Mouse (Mus musculus) midbrain, embryonic 11.5 days (tissue): ENCODE measurements around the gene Tymp. TPM values are rescaled to one million over a fixed set of nuclear protein-coding genes. Genes with fewer than 3 reads are reported as not detected.

ENCODE experiments used
- ATAC-seq: fragments of 200-750 bp; cut with Nextera tagmentation; 2 replicates; pipeline ENCODE4 v1.8.0; 2017; ENCODE audit warnings: moderate TSS enrichment, moderate library complexity; ENCODE audit not compliant: low FRiP score
- DNase-seq: peaks from one replicate; pipeline ENCODE4 v3.0.0; 2015; ENCODE audit warnings: low spot score; ENCODE audit errors: missing footprints
- H3K27ac ChIP-seq: fragments of 300-500 bp; sonication (generic); 2 replicates; pipeline ENCODE4 v1.5.1; 2014; ENCODE audit warnings: low read depth, low read length
- H3K27me3 ChIP-seq: fragments of 300-500 bp; sonication (generic); 2 replicates; pipeline ENCODE4 v1.6.1; 2014; ENCODE audit warnings: mild to moderate bottlenecking, low read length, moderate library complexity, mixed read lengths; ENCODE audit not compliant: control insufficient read depth, insufficient read depth
- H3K36me3 ChIP-seq: fragments of 300-500 bp; sonication (generic); 2 replicates; pipeline ENCODE4 v1.6.1; 2014; ENCODE audit warnings: mild to moderate bottlenecking, low read length, moderate library complexity, mixed read lengths; ENCODE audit not compliant: control insufficient read depth, insufficient read depth
- H3K4me1 ChIP-seq: fragments of 300-500 bp; sonication (generic); 2 replicates; pipeline ENCODE4 v1.6.1; 2014; ENCODE audit warnings: low read length; ENCODE audit not compliant: control insufficient read depth, insufficient read depth
- H3K4me2 ChIP-seq: fragments of 300-500 bp; sonication (generic); 2 replicates; pipeline ENCODE4 v1.6.1; 2014; ENCODE audit warnings: mild to moderate bottlenecking, moderate library complexity
- H3K4me3 ChIP-seq: fragments of 300-500 bp; sonication (generic); 2 replicates; pipeline ENCODE4 v1.5.1; 2014; ENCODE audit warnings: low read depth, low read length
- H3K9ac ChIP-seq: fragments of 300-500 bp; sonication (generic); 2 replicates; pipeline ENCODE4 v1.6.1; 2014; ENCODE audit warnings: low read length
- H3K9me3 ChIP-seq: fragments of 300-500 bp; sonication (generic); 2 replicates; pipeline ENCODE4 v1.6.1; 2016; ENCODE audit warnings: low read length; ENCODE audit not compliant: control insufficient read depth
- WGBS: fragments of 180-500 bp; shearing (Covaris S2); extraction: QIAGEN DNeasy Blood & Tissue Kit; methylation state at CpG from one replicate; pipeline ENCODE4 v1.1.7; 2014; 5-methylcytosine and 5-hydroxymethylcytosine counted together
- polyA plus RNA-seq: library from polyadenylated mRNA; unstranded; fragments of >200 nt; fragmentation: Nextera tagmentation; extraction: Ambion mirVana; gene quantifications from 2 replicates; pipeline ENCODE4 v1.2.1, GENCODE M21; 2014

Tymp gene
- polyA plus RNA-seq, 1 experiment from 2014 or later = 1.2 TPM

- Histone ChIP-seq H3K9me3 (no peaks in the 10 kb centered on the region), H3K36me3 (no peaks in the 10 kb centered on the region), H3K9ac (no peak overlapping the region), H3K27me3 (peaks cover 44% of the 10 kb centered on the region), H3K4me3 (no peak overlapping the region), H3K4me1 (peaks cover 21% of the 10 kb centered on the region), H3K27ac (no peak overlapping the region), H3K4me2 (no peak overlapping the region)
- DNase-seq = no peak
- no peak for ATAC-seq
- 6% methylated on average over 18 of the region's 18 CpGs for WGBS
Observed at GRCm38 (mm10) chr15:89377362-89377761, 523 bp upstream of the Tymp start.

- Histone ChIP-seq H3K27me3 (peaks cover 44% of the 10 kb centered on the region), H3K9ac (no peak overlapping the region)
Observed at GRCm38 (mm10) chr15:89376040-89376439, 799 bp downstream of the Tymp start.

GRCm38 (mm10) chr15:89374801-89375534, 1.9 kb downstream of the Tymp start:
- no peak overlapping the region for H3K9ac ChIP-seq
- DNase-seq = peak; percentile 72

More at GRCm38 (mm10) chr15:89376040-89376439, 799 bp downstream of the Tymp start:
- peaks cover 21% of the 10 kb centered on the region for H3K4me1 ChIP-seq
- H3K4me3 ChIP-seq = no peak overlapping the region
- no peak overlapping the region for H3K27ac ChIP-seq
- WGBS = 81% methylated on average over 7 of the region's 7 CpGs
- DNase-seq = peak; percentile 79
- H3K4me2 ChIP-seq = no peak overlapping the region
- ATAC-seq = no peak
- H3K9me3 ChIP-seq = no peaks in the 10 kb centered on the region
- H3K36me3 ChIP-seq = peaks cover 10% of the 10 kb centered on the region

GRCm38 (mm10) chr15:89374340-89374739, 2.5 kb downstream of the Tymp start:
- Histone ChIP-seq H3K36me3 (peaks cover 24% of the 10 kb centered on the region), H3K4me3 (peak overlapping the region; percentile 63), H3K27ac (peak overlapping the region; percentile 89; the same call in 1 of the 2 replicates), H3K9me3 (no peaks in the 10 kb centered on the region), H3K4me2 (peak overlapping the region; percentile 81), H3K4me1 (peaks cover 20% of the 10 kb centered on the region), H3K27me3 (peaks cover 34% of the 10 kb centered on the region), H3K9ac (peak overlapping the region; percentile 86)
- WGBS = 53% methylated on average over 9 of the region's 9 CpGs
- ATAC-seq (no peak), DNase-seq (peak; percentile 84)

More at GRCm38 (mm10) chr15:89374801-89375534, 1.9 kb downstream of the Tymp start:
- peaks cover 39% of the 10 kb centered on the region for H3K27me3 ChIP-seq
- H3K4me3 ChIP-seq = no peak overlapping the region
- no peak for ATAC-seq
- 93% methylated on average over 17 of the region's 17 CpGs for WGBS
- H3K4me1 ChIP-seq = peaks cover 21% of the 10 kb centered on the region
- no peak overlapping the region for H3K4me2 ChIP-seq
- peaks cover 20% of the 10 kb centered on the region for H3K36me3 ChIP-seq
- H3K9me3 ChIP-seq = no peaks in the 10 kb centered on the region
- no peak overlapping the region for H3K27ac ChIP-seq

- Histone ChIP-seq H3K27me3 (peaks cover 29% of the 10 kb centered on the region), H3K9me3 (no peaks in the 10 kb centered on the region), H3K4me1 (peaks cover 15% of the 10 kb centered on the region), H3K36me3 (peaks cover 28% of the 10 kb centered on the region), H3K4me3 (peak within 1 kb of the TSS; percentile 63), H3K9ac (peak within 1 kb of the TSS; percentile 86), H3K4me2 (peak within 1 kb of the TSS; percentile 81), H3K27ac (peak within 1 kb of the TSS; percentile 89)
- peak; percentile 87 for ATAC-seq
- DNase-seq = peak; percentile 100
- WGBS = under 1% methylated on average over 42 of the region's 42 CpGs
Observed at GRCm38 (mm10) chr15:89373762-89374248, 3.0 kb downstream of the Tymp start, which contains the start of gene Sco2. Sco2 (minus strand) TSS chr15:89373846.

GRCm38 (mm10) chr15:89373027-89373761, 3.6 kb downstream of the Tymp start:
- DNase-seq = peak; percentile 97
- peaks cover 13% of the 10 kb centered on the region for H3K4me1 ChIP-seq
- ATAC-seq = peak; percentile 83
- peak overlapping the region; percentile 81 for H3K4me2 ChIP-seq
- peak overlapping the region; percentile 86 for H3K9ac ChIP-seq
- no peaks in the 10 kb centered on the region for H3K9me3 ChIP-seq
- H3K36me3 ChIP-seq = peaks cover 32% of the 10 kb centered on the region
- peaks cover 23% of the 10 kb centered on the region for H3K27me3 ChIP-seq
- H3K4me3 ChIP-seq = peak overlapping the region; percentile 63
- H3K27ac ChIP-seq = peak overlapping the region; percentile 89
- WGBS = 3% methylated on average over 35 of the region's 35 CpGs

GRCm38 (mm10) chr15:89372536-89372935, 4.3 kb downstream of the Tymp start:
- Histone ChIP-seq H3K4me3 (peak overlapping the region; percentile 63), H3K4me1 (peaks cover 12% of the 10 kb centered on the region), H3K9me3 (no peaks in the 10 kb centered on the region), H3K27ac (no peak overlapping the region), H3K27me3 (peaks cover 16% of the 10 kb centered on the region), H3K9ac (no peak overlapping the region), H3K4me2 (peak overlapping the region; percentile 81), H3K36me3 (peaks cover 34% of the 10 kb centered on the region)
- ATAC-seq (no peak), DNase-seq (no peak)
- 82% methylated on average over 7 of the region's 7 CpGs for WGBS

- DNase-seq (peak; percentile 80), ATAC-seq (no peak)
- no peak overlapping the region for H3K4me2 ChIP-seq
- H3K4me3 ChIP-seq = no peak overlapping the region
- 93% methylated on average over 13 of the region's 13 CpGs for WGBS
- H3K27ac ChIP-seq = no peak overlapping the region
- H3K9me3 ChIP-seq = no peaks in the 10 kb centered on the region
- H3K4me1 ChIP-seq = peaks cover 8% of the 10 kb centered on the region
- peaks cover 11% of the 10 kb centered on the region for H3K27me3 ChIP-seq
- H3K36me3 ChIP-seq = peaks cover 39% of the 10 kb centered on the region
- H3K9ac ChIP-seq = no peak overlapping the region
Observed at GRCm38 (mm10) chr15:89372068-89372467, 4.8 kb downstream of the Tymp start.

- Histone ChIP-seq H3K36me3 (peaks cover 43% of the 10 kb centered on the region), H3K9ac (no peak overlapping the region), H3K27me3 (no peaks in the 10 kb centered on the region), H3K27ac (no peak overlapping the region), H3K4me3 (no peak overlapping the region), H3K9me3 (no peaks in the 10 kb centered on the region), H3K4me2 (no peak overlapping the region), H3K4me1 (no peaks in the 10 kb centered on the region)
- DNase-seq (no peak), ATAC-seq (no peak)
- WGBS = 95% methylated on average over 4 of the region's 4 CpGs
Observed at GRCm38 (mm10) chr15:89365141-89365551, 11.7 kb downstream of the Tymp start.
